Mouse (Mus musculus) layer of hippocampus, adult 18-20 months (tissue): ENCODE measurements at regions not wholly inside any gene's neighbourhood (a gene's known extent, or its start where the extent isn't known, plus 50 kb on each side); places are given as distances from the start of the nearest gene placed in this dataset.

Experiments used
- DNase-seq, 2 experiments: peaks; one replicate each; pipeline ENCODE4 v3.0.0; 2022; ENCODE audit warnings: low spot score in 2 of 2

GRCm38 (mm10) chr10:122563973-122564372, 114.6 kb upstream of the Ppm1h start:
- DNase-seq = peak in 1 of 2 experiments; percentile 33

- DNase-seq = no peak
Observed at GRCm38 (mm10) chr10:122564473-122564872, 114.1 kb upstream of the Ppm1h start.

- no peak for DNase-seq
Observed at GRCm38 (mm10) chr10:122566601-122567000, 112.0 kb upstream of the Ppm1h start.

- DNase-seq = peak in 1 of 2 experiments; percentile 14
Observed at GRCm38 (mm10) chr10:122569546-122570202, 108.9 kb upstream of the Ppm1h start.

- no peak for DNase-seq
Observed at GRCm38 (mm10) chr10:122570909-122571551, 107.5 kb upstream of the Ppm1h start.

GRCm38 (mm10) chr10:122576171-122577063, 102.1 kb upstream of the Ppm1h start:
- no peak for DNase-seq

GRCm38 (mm10) chr10:122578209-122579001, 100.2 kb upstream of the Ppm1h start:
- no peak for DNase-seq

GRCm38 (mm10) chr10:122581096-122581495, 97.5 kb upstream of the Ppm1h start:
- no peak for DNase-seq

GRCm38 (mm10) chr10:122587541-122587940, 91.0 kb upstream of the Ppm1h start:
- DNase-seq = no peak

- DNase-seq = no peak
Observed at GRCm38 (mm10) chr10:122599511-122599910, 79.1 kb upstream of the Ppm1h start.

GRCm38 (mm10) chr10:122602394-122602793, 76.2 kb upstream of the Ppm1h start:
- DNase-seq = peak; percentile 19 to 64

- DNase-seq = peak in 1 of 2 experiments; percentile 7
Observed at GRCm38 (mm10) chr10:122603960-122604359, 74.6 kb upstream of the Ppm1h start.

- no peak for DNase-seq
Observed at GRCm38 (mm10) chr10:122613281-122613680, 65.3 kb upstream of the Ppm1h start.

GRCm38 (mm10) chr10:122613891-122614290, 64.7 kb upstream of the Ppm1h start:
- no peak for DNase-seq

- no peak for DNase-seq
Observed at GRCm38 (mm10) chr10:122614720-122615119, 63.8 kb upstream of the Ppm1h start.

- no peak for DNase-seq
Observed at GRCm38 (mm10) chr10:122615658-122616057, 62.9 kb upstream of the Ppm1h start.

GRCm38 (mm10) chr10:122616385-122616784, 62.2 kb upstream of the Ppm1h start:
- DNase-seq = no peak

GRCm38 (mm10) chr10:122618854-122619253, 59.7 kb upstream of the Ppm1h start:
- DNase-seq = no peak

- no peak for DNase-seq
Observed at GRCm38 (mm10) chr10:122619406-122620116, 59.0 kb upstream of the Ppm1h start.
